Mouse (Mus musculus) liver, postnatal 0 days (tissue): Measurements from ENCODE around the gene Rfc1. TPM values are rescaled to one million over a fixed set of nuclear protein-coding genes. Genes with fewer than 3 reads are reported as not detected.

Experiments
- ATAC-seq: fragments of 200-750 bp; cut with Nextera tagmentation; 2 replicates; pipeline ENCODE4 v1.8.0; 2017; ENCODE audit warnings: mild to moderate bottlenecking, moderate library complexity
- DNase-seq: peaks from one replicate; pipeline ENCODE4 v3.0.0-alpha.2; 2016
- H3K27ac ChIP-seq: fragments of 300-500 bp; sonication (generic); 2 replicates; pipeline ENCODE4 v1.5.1; 2014; ENCODE audit warnings: antibody characterized with exemption, moderate library complexity, mild to moderate bottlenecking, low read depth
- H3K27me3 ChIP-seq: fragments of 300-500 bp; sonication (generic); 2 replicates; pipeline ENCODE4 v1.6.1; 2014; ENCODE audit warnings: low read length, control low read depth, mixed read lengths; ENCODE audit not compliant: insufficient read depth
- H3K36me3 ChIP-seq: fragments of 300-500 bp; sonication (generic); replicated peaks from 2 replicates; pipeline ENCODE4 v1.6.1; 2014; ENCODE audit warnings: mild to moderate bottlenecking, control low read depth, low read length, moderate library complexity, mixed read lengths; ENCODE audit not compliant: insufficient read depth
- H3K4me1 ChIP-seq: fragments of 300-500 bp; sonication (generic); 2 replicates; pipeline ENCODE4 v1.6.1; 2014; ENCODE audit warnings: antibody characterized with exemption, mild to moderate bottlenecking, control low read depth; ENCODE audit not compliant: insufficient read depth
- H3K4me2 ChIP-seq: fragments of 300-500 bp; sonication (generic); 2 replicates; pipeline ENCODE4 v1.6.1; 2014; ENCODE audit warnings: low read depth, mild to moderate bottlenecking, low read length, moderate library complexity, mixed read lengths
- H3K4me3 ChIP-seq: fragments of 300-500 bp; sonication (generic); 2 replicates; pipeline ENCODE4 v1.5.1; 2014; ENCODE audit warnings: low read depth, low read length
- H3K9ac ChIP-seq: fragments of 300-500 bp; sonication (generic); replicated peaks from 2 replicates; pipeline ENCODE4 v1.6.1; 2014; ENCODE audit warnings: mild to moderate bottlenecking, moderate library complexity
- H3K9me3 ChIP-seq: fragments of 300-500 bp; sonication (generic); 2 replicates; pipeline ENCODE4 v1.6.1; 2016; ENCODE audit warnings: mild to moderate bottlenecking, control low read depth, low read length, mixed read lengths
- CTCF ChIP-seq: sonication (generic); IDR thresholded peaks from 2 replicates; pipeline ENCODE4 v1.5.1; 2016; ENCODE audit warnings: antibody characterized with exemption, low read depth
- EP300 ChIP-seq: IDR thresholded peaks from 2 replicates; pipeline ENCODE4 v1.6.1; 2016; ENCODE audit warnings: antibody characterized with exemption, low read depth, mild to moderate bottlenecking
- WGBS: fragments of 180-500 bp; shearing (Covaris S2); extraction: QIAGEN DNeasy Blood & Tissue Kit; methylation state at CpG from one replicate; pipeline ENCODE4 v1.1.7; 2014; ENCODE audit not compliant: insufficient replicate concordance; 5-methylcytosine and 5-hydroxymethylcytosine counted together
- polyA plus RNA-seq: library from polyadenylated mRNA; unstranded; fragments of >200 nt; fragmentation: Nextera tagmentation; extraction: Ambion mirVana; gene quantifications from 2 replicates; pipeline ENCODE4 v1.2.1, GENCODE M21; 2015

The Rfc1 gene
- polyA plus RNA-seq, 1 experiment from 2014 or later, result 32.3 TPM

DNA sequence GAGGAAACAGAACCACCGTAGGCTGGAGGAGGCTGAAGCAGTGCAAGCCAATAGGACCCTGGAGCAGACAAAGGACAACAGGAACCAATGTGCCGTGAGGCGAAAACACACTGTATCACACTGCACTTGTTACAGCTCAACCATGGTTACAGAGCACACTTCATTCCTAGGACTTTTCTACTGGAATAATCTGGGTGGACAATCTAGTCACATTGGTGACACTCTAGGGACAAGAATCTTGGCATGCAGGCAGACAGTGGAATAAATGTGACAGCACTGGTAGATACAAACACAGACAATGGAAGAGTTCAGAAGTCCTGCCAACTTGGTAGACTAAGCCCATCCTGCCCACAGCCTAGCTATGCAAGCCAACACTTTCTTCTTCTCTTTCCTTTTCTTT lies 54.3 kb downstream of the Rfc1 start:
- Histone ChIP-seq H3K36me3 (peaks cover 57% of the 10 kb centered on the region), H3K4me3 (no peak overlapping the region), H3K9ac (no peak overlapping the region), H3K4me1 (no peaks in the 10 kb centered on the region), H3K27ac (no peak overlapping the region), H3K4me2 (no peak overlapping the region), H3K27me3 (no peaks in the 10 kb centered on the region), H3K9me3 (no peaks in the 10 kb centered on the region)
- ATAC-seq (no peak), DNase-seq (no peak)
- WGBS, result 95% methylated on average over 3 of the region's 3 CpGs
- no peak for TF ChIP-seq CTCF

DNA sequence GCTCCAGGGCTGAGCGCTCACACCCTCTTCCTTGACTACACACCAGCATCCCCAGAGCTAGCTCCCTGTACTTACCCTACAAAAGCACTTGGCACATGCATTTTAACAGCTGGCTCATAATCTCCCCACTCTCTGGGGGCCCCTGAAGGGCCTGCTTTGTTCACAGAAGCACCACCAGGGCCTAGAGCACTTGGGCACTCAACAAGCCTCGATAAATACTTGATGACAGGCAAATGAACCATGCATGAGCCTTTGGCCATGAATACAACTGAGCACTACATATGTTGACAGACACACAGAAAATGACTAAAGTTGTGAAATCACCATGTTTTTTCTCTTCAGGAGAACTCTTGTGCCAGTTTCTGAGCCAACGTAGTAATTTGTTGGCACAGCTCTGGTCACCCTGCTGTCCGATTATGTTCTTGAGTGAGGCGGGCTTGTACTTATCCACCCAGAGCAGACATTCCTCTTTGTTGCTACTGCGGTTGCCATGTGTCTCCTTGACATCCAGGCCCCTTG lies 56.3 kb downstream of the Rfc1 start:
- no peak for DNase-seq
- TF ChIP-seq EP300 (no peak), CTCF (no peak)
- H3K36me3 ChIP-seq, result peaks cover 59% of the 10 kb centered on the region
- 94% methylated on average over 6 of the region's 6 CpGs for WGBS
- H3K4me3 ChIP-seq, result no peak overlapping the region
- no peak overlapping the region for H3K27ac ChIP-seq
- no peaks in the 10 kb centered on the region for H3K27me3 ChIP-seq
- no peak for ATAC-seq
- no peaks in the 10 kb centered on the region for H3K9me3 ChIP-seq
- H3K4me1 ChIP-seq, result no peaks in the 10 kb centered on the region
- no peak overlapping the region for H3K4me2 ChIP-seq
- no peak overlapping the region for H3K9ac ChIP-seq

DNA sequence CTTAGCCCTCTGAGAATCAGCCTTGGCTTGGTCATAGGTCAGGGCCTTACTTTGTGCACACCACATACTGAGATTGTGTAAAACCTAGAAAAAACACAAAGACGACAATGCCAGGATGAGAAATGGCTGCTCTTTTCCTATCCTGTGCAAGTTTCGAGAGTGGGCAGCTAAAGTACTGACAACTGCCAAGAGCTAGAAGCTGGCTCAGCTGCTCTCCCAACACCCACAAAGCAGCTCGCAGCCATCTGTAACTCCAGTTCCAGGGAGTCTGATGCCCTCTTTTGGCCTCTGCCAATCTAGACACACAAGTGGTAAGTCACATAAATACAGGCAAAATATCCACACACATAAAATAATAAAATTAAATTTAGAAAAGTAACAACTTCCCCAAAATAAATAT lies 61.5 kb downstream of the Rfc1 start:
- DNase-seq, result no peak
- Histone ChIP-seq H3K36me3 (peaks cover 70% of the 10 kb centered on the region), H3K4me3 (no peak overlapping the region), H3K27me3 (no peaks in the 10 kb centered on the region), H3K4me1 (no peaks in the 10 kb centered on the region), H3K9me3 (no peaks in the 10 kb centered on the region), H3K4me2 (no peak overlapping the region), H3K9ac (no peak overlapping the region), H3K27ac (no peak overlapping the region)
- no peak for ATAC-seq
- TF ChIP-seq CTCF, result no peak
- no peak for TF ChIP-seq EP300
- 81% methylated on average over 3 of the region's 3 CpGs for WGBS

DNA sequence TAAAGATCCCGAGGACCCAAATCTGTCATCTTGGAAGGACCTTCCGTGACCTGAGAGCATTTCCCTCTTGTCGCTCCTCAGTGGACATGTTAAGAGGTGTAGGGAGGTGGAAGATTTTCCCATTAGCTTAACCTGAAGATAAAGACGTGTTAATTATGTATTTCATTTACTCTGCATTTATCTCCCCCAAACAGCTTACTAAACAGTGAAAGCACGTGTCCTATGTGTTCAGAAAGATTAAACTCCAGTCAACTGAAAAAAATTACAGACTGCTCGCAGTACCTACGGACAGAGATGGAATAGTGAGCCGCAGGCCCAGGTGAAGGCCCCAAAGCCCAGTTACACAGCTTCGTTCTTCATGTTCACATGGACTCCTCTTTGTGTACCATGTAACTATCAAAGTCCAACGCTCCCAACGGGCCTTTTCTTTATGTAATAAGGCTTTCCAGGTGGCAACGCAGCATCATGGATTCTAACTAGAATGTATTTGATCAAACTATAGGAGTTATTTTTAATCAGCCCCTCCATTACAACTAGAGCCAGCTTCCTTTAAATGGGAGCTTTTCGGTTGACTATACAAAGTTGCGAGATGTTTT lies 77.5 kb downstream of the Rfc1 start:
- no peak for TF ChIP-seq CTCF
- peak; percentile 66; the same call in 1 of the 2 replicates for TF ChIP-seq EP300
- 75% methylated on average over 14 of the region's 14 CpGs for WGBS
- DNase-seq (no peak), ATAC-seq (no peak)
- Histone ChIP-seq H3K4me3 (no peak overlapping the region), H3K27me3 (no peaks in the 10 kb centered on the region), H3K9ac (no peak overlapping the region), H3K36me3 (peaks cover 37% of the 10 kb centered on the region), H3K9me3 (no peaks in the 10 kb centered on the region), H3K4me1 (no peaks in the 10 kb centered on the region), H3K27ac (no peak overlapping the region), H3K4me2 (no peak overlapping the region)

DNA sequence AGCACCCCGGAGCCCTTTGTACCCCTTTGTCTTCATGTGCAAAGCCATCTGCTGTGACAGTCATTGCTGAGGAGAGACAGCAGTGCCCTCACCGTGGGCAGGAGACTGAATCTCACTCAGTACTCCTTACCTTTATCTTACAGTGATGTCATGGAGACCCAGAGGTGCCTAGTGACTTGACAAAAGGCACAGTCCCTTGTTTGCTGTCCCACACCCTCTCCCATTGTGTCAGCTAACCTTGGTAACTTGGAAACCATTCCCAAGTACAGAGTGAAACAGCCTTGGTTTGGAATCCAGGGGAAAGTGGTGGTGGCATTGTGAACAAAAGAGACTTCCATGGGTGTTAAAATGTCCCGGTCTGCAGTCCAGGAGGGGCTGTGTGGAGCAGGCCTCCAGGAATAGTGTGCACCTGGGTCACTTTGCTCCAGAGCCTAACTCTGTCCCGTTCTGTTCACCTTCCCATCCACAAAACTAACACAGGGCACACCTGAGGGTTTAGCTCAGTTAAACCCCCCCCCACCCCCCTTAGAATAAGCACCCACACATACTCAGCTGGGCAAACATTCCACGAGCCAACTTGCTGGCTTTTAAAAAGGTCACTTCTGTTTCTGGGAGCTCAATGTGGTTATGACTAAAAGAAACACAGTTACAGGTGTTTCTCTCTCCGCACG lies 85.2 kb downstream of the Rfc1 start:
- DNase-seq (no peak), ATAC-seq (no peak)
- WGBS, result 61% methylated on average over 7 of the region's 7 CpGs
- Histone ChIP-seq H3K9me3 (no peaks in the 10 kb centered on the region), H3K4me2 (no peak overlapping the region), H3K27me3 (no peaks in the 10 kb centered on the region), H3K4me3 (no peak overlapping the region), H3K9ac (no peak overlapping the region), H3K27ac (no peak overlapping the region), H3K36me3 (0 out of 2 replicates have a peak, but pooled peaks cover 2% of the 10 kb centered on the region), H3K4me1 (no peaks in the 10 kb centered on the region)
- TF ChIP-seq EP300 (no peak), CTCF (no peak)

DNA sequence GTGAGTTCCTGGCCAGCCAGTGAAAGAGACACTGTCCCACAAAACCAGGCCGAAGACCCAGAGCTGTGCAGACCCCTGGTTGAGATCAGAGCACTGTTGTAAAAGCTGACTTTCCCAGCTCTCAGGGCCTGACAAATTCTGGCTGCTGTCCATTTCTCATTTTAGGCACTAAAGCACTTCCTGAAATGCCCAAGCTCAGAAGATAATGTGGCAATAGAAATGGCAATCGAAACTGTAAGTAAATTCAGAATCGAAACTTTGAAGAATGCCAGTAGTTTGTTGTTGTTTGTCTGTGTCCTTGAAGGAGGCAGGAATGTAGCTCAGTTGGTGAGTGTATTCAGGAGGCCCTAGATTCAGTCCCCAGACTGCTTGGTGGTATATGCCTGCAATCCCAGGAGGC lies 88.2 kb downstream of the Rfc1 start:
- DNase-seq (no peak), ATAC-seq (no peak)
- Histone ChIP-seq H3K9ac (no peak overlapping the region), H3K4me3 (no peak overlapping the region), H3K27ac (no peak overlapping the region), H3K9me3 (no peaks in the 10 kb centered on the region), H3K4me2 (no peak overlapping the region), H3K27me3 (no peaks in the 10 kb centered on the region), H3K36me3 (no peaks in the 10 kb centered on the region), H3K4me1 (no peaks in the 10 kb centered on the region)
- no peak for TF ChIP-seq EP300
- 81% methylated on average over 3 of the region's 3 CpGs for WGBS
